Mouse (Mus musculus): ENCODE measurements around the gene Kank3.

- TF ChIP-seq CTCF (IDR thresholded peaks at IDR 0.05; ENCODE audit: borderline replicate concordance, insufficient read depth, low read depth, low read length) (no peak), POLR2A (IDR thresholded peaks at IDR 0.05; ENCODE audit: borderline replicate concordance, insufficient read depth, low read length) (no peak)
Observed at GRCm38 (mm10) chr17:33773871-33774572, 36.3 kb upstream of the Kank3 start.
